Mouse (Mus musculus): ENCODE results near the gene Alms1. TPM values are rescaled to one million over a fixed set of nuclear protein-coding genes. Genes with fewer than 3 reads are reported as not detected.

The Alms1 gene
- polyA plus RNA-seq (2015; fragmentation: Nextera tagmentation; extraction: Ambion mirVana), result 1.5 and 1.9 TPM in 2 replicates

DNA sequence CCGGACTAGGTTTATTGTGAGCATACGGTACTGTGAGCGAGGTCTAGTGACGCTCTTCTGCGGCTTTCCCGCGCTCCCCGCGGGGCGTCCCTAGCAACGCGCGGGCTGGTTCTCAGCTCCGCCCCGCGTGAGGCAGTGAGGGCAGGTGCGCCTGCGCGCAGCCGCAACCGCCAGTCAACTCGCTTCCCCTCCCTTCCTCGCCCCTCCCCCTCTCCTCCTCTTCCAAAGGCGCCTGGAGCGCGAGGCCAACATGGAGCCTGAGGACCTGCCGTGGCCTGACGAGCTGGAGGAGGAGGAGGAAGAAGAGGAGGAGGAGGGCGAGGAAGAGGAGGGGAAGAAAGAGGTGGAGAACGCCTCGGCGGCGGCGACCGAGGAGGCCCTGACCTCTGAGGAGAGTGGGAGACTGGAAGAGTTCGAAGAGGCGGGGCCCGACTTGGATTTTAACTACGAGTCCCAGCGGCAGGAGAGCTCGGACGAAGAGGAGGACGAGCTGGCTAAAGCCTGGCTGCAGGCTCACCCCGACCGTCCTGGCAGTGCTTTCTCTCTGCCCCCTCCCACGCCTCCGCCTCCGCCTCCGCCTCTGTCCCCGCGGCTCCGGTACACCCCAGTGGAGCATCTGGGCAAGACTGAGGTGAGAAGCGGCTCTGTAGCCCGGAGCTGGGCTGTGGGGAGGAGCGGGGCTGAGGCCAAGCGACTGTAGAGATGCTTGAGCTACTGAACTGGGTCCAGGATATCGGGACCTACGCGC lies at the start of gene Alms1:
TSS of gene Alms1 (plus strand) at position 136 of the 748 bp plus-strand sequence.
- H3K4me2 ChIP-seq, result peak within 1 kb of the TSS; percentile 84
- WGBS (ENCODE audit: insufficient replicate concordance), result 0% methylated on average over 59 of the region's 59 CpGs
- H3K4me3 ChIP-seq (replicated peaks), result peak within 1 kb of the TSS; percentile 82

DNA sequence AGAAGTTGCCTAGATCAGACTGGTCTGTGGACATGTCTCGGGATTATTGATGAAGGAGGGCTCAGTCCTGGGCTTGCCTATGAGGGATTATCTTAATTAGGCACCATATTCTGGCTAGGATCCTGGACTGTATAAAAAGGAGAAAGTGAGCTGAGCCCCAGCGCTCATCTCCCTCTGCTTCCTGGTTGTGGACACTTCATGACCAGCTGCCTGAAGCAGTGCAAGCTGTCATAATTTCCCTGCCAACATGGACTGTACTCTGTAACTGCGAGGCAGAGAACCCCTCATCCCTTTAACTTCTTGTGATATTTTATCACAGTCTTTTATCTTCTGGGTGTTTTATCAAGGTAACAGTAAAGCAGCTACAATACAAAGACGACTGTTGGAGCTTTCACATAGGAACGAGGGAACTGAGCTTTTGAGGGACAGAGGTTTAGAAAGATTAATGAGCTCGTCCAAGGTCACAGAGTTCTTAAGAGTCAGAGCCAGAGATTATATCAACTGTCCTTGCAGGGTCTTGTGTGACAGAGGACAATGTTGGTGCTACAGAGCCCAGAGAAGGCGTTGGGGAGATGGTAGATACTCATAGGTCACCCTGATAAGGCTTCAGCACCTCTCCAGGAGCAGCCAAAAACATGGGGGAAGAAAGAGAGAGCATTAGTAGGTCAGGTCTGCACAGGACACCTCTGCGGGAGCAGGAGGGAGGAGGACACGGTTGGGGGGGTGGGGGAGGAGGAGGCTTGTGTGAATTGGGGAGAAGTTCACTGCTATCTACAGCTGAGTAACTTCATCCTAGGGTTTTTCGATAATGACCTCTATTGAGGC lies 43.8 kb upstream of the Alms1 start:
- ATAC-seq (ENCODE audit: insufficient read depth), result no peak
- Histone ChIP-seq H3K9me3 (replicated peaks) (no peaks in the 10 kb centered on the region), H3K9ac (no peak overlapping the region), H3K4me2 (no peak overlapping the region), H3K4me3 (replicated peaks) (no peak overlapping the region), H3K36me3 (replicated peaks) (no peaks in the 10 kb centered on the region), H3K27me3 (0 out of 2 replicates have a peak, but pooled peaks cover 6% of the 10 kb centered on the region), H3K27ac (replicated peaks) (no peak overlapping the region), H3K4me1 (replicated peaks) (no peaks in the 10 kb centered on the region)
- WGBS (ENCODE audit: insufficient replicate concordance), result 55% methylated on average over 10 of the region's 10 CpGs

More for the DNA sequence above, at the start of gene Alms1:
- Histone ChIP-seq H3K27ac (replicated peaks) (peak within 1 kb of the TSS; percentile 79), H3K4me1 (replicated peaks) (peaks cover 24% of the 10 kb centered on the region), H3K36me3 (replicated peaks) (no peaks in the 10 kb centered on the region), H3K9ac (peak within 1 kb of the TSS; percentile 81), H3K27me3 (peaks cover 12% of the 10 kb centered on the region; the same call in 1 of the 2 replicates), H3K9me3 (replicated peaks) (no peaks in the 10 kb centered on the region)
- ATAC-seq (ENCODE audit: insufficient read depth), result peak; percentile 92

DNA sequence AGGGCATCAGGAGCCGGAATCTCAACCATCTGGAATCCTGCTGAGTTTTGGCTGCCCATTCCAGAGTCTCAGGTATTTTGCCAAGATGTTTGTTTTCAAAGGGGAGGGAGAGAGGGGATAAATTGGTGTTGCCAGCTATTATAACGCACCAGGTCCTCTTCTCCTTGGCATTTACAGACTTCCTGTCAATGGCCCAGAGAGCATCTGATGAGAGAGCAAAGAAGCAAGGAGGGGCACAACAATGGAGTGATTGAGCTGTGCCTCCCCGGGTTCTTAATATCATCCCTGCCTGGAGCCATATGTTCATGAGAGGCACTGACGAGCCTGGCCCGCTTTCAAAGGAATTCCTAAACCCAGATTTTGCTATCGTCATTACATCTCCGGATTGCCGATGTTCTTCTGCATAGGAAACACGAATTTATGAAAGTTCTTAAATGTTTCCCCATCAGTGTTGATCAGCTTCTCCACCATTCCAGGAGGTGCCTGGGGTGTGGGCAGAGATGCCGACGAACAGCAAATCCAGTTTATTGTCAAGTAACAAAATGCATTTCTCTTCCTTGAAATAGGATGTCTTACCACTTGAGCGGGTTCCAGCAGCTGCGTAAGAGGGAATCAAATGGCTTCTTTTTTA lies 43.0 kb upstream of the Alms1 start:
- Histone ChIP-seq H3K4me1 (replicated peaks) (no peaks in the 10 kb centered on the region), H3K4me3 (replicated peaks) (no peak overlapping the region), H3K27ac (replicated peaks) (no peak overlapping the region), H3K36me3 (replicated peaks) (no peaks in the 10 kb centered on the region), H3K9ac (no peak overlapping the region), H3K27me3 (0 out of 2 replicates have a peak, but pooled peaks cover 6% of the 10 kb centered on the region), H3K9me3 (replicated peaks) (no peaks in the 10 kb centered on the region), H3K4me2 (no peak overlapping the region)
- no peak for ATAC-seq (ENCODE audit: insufficient read depth)
- 74% methylated on average over 13 of the region's 13 CpGs for WGBS (ENCODE audit: insufficient replicate concordance)

DNA sequence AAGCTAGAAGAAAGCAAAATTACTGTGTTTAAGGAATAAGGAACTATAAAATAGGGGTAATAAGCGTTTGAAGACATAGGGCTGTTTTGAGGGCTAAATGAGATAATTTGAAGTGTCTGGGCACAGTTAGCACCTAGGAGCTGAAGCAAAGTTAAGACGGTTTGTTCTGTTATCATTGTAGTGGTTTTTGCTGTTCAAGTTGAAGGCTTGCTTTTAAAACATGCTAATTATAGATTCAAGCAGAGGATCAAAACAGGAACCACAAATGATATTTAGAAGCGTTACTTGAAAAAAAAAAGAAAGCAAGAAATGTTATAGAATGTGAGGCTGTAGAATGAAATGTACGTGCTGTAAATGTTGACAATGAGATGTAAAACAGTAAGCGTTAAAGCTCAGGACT lies 39.7 kb upstream of the Alms1 start:
- 0 out of 2 replicates have a peak, but pooled peaks cover 6% of the 10 kb centered on the region for H3K27me3 ChIP-seq
- 57% methylated on average over 5 of the region's 5 CpGs for WGBS (ENCODE audit: insufficient replicate concordance)
- no peaks in the 10 kb centered on the region for H3K9me3 ChIP-seq (replicated peaks)
- no peaks in the 10 kb centered on the region for H3K4me1 ChIP-seq (replicated peaks)
- H3K27ac ChIP-seq (replicated peaks), result no peak overlapping the region
- no peak for ATAC-seq (ENCODE audit: insufficient read depth)
- no peak overlapping the region for H3K9ac ChIP-seq
- no peak overlapping the region for H3K4me3 ChIP-seq (replicated peaks)
- H3K36me3 ChIP-seq (replicated peaks), result no peaks in the 10 kb centered on the region
- no peak overlapping the region for H3K4me2 ChIP-seq

DNA sequence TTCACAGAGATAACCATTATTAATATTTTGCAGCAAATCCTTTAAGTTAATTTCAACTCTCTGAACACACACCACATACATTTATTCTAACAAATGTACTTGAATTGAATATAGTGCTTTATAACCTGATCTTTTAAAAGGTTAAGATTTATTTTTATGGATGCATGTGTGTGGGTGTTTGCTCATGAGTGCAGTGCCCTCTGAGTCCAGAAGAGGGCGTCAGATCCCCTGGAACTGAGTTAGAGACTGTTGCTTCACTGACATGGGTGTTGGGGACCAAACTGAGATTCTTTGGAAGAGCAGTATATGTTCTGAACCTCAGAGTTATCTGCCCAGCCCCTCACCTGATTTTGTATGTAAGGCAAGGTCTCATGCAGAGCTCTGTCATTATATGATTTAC lies 25.0 kb upstream of the Alms1 start:
- Histone ChIP-seq H3K4me2 (no peak overlapping the region), H3K9me3 (replicated peaks) (no peaks in the 10 kb centered on the region), H3K27ac (replicated peaks) (no peak overlapping the region), H3K4me3 (replicated peaks) (no peak overlapping the region), H3K4me1 (replicated peaks) (no peaks in the 10 kb centered on the region), H3K9ac (no peak overlapping the region), H3K27me3 (no peaks in the 10 kb centered on the region), H3K36me3 (replicated peaks) (no peaks in the 10 kb centered on the region)
- WGBS (ENCODE audit: insufficient replicate concordance), result 10% methylated on average over 1 of the region's 1 CpGs
- no peak for ATAC-seq (ENCODE audit: insufficient read depth)

DNA sequence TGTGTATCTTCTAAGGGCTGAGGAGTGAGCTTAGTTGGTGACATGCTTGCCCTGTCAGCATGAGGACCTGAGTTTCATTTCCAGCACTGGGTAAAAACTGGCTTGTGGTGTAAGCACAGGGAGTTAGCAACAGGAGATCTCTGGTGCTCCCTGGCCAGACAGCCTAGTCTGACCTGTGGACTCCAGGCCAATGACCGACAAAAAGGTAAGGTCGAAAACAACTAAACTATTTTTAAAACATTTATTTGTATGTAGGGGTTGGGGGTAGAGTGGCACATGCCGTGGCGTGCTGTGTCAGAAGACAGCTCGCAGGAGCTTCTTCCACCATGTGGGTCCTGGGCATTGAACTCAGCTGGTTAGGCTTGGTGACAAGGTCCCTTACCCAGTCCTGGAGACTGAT lies 14.5 kb upstream of the Alms1 start:
- Histone ChIP-seq H3K9ac (no peak overlapping the region), H3K27me3 (0 out of 2 replicates have a peak, but pooled peaks cover 5% of the 10 kb centered on the region), H3K4me3 (replicated peaks) (no peak overlapping the region), H3K4me1 (replicated peaks) (no peaks in the 10 kb centered on the region), H3K4me2 (no peak overlapping the region), H3K36me3 (replicated peaks) (no peaks in the 10 kb centered on the region), H3K27ac (replicated peaks) (no peak overlapping the region), H3K9me3 (replicated peaks) (no peaks in the 10 kb centered on the region)
- 70% methylated on average over 5 of the region's 5 CpGs for WGBS (ENCODE audit: insufficient replicate concordance)
- ATAC-seq (ENCODE audit: insufficient read depth), result no peak

DNA sequence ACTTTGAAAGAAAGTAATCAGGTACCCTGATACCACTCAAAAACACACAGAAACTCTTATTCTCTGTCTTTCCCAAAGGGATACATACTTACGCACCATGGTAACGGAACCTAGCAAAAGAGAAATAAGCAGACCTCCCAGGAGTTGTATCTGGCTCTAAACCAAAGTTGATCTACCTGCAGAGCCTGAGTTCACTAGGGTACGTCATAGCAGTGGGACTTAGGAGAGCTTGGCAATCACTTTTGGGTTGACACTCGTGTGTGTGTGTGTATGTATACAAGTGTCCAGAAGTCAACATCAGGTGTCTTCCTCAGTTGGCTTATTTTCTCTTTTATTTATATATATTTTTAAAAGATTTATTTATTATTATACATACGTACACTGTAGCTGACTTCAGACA lies 5.6 kb upstream of the Alms1 start:
- no peak overlapping the region for H3K4me2 ChIP-seq
- no peak for ATAC-seq (ENCODE audit: insufficient read depth)
- no peak overlapping the region for H3K9ac ChIP-seq
- 74% methylated on average over 5 of the region's 5 CpGs for WGBS (ENCODE audit: insufficient replicate concordance)
- H3K36me3 ChIP-seq (replicated peaks), result no peaks in the 10 kb centered on the region
- H3K4me3 ChIP-seq (replicated peaks), result no peak overlapping the region
- H3K27me3 ChIP-seq, result peaks cover 12% of the 10 kb centered on the region; the same call in 1 of the 2 replicates
- no peak overlapping the region for H3K27ac ChIP-seq (replicated peaks)
- H3K4me1 ChIP-seq (replicated peaks), result no peaks in the 10 kb centered on the region
- H3K9me3 ChIP-seq (replicated peaks), result no peaks in the 10 kb centered on the region

DNA sequence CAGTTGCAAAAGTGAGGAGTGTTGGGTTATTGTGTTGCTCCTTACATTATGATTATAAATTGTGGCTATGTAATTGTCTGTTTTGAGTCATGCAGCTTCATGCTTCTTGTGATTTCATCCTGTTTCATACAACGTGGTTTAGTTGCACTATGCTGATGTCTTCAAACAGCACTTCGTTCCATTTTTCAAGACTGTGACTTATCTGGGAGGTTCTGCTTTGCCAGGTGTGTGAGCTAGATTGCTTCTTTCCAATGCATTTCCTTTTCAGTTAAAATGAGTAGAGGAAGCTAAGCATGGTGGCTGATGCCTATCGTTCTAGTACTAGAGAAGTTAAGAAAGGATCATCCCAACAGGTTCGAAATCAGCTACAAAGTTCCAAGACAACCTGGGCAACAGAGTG lies 2.7 kb upstream of the Alms1 start:
- no peak overlapping the region for H3K27ac ChIP-seq (replicated peaks)
- ATAC-seq (ENCODE audit: insufficient read depth), result no peak
- H3K36me3 ChIP-seq (replicated peaks), result no peaks in the 10 kb centered on the region
- peaks cover 20% of the 10 kb centered on the region for H3K4me1 ChIP-seq (replicated peaks)
- H3K9ac ChIP-seq, result no peak overlapping the region
- H3K4me2 ChIP-seq, result no peak overlapping the region
- peaks cover 12% of the 10 kb centered on the region; the same call in 1 of the 2 replicates for H3K27me3 ChIP-seq
- 56% methylated on average over 4 of the region's 4 CpGs for WGBS (ENCODE audit: insufficient replicate concordance)
- H3K9me3 ChIP-seq (replicated peaks), result no peaks in the 10 kb centered on the region
- H3K4me3 ChIP-seq (replicated peaks), result no peak overlapping the region

DNA sequence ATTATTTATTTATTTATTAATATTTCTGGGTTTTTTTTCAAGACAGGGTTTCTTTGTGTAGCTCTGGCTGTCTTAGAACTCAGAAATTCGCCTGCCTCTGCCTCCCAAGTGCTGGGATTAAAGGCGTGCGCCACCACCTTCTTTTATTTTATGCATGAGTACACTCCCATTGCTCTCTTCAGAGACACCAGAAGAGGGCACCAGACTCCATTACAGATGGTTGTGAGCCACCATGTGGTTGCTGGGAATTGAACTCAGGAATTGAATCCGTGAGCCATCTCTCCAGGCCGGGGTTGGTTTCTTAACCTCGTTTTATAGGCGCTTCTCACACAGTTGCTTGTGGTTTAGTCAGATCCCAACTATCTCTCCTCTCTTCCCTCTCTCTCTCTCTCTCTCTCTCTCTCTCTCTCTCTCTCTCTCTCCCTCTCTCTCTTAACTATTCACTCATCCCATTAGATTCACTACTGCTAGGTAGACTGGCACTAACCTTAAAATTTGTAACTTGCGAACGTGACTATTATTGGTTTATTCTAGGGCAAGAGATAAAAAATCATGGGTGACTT lies 445 bp upstream of the Alms1 start:
- Histone ChIP-seq H3K4me1 (replicated peaks) (peaks cover 24% of the 10 kb centered on the region), H3K4me2 (peak overlapping the region; percentile 84), H3K4me3 (replicated peaks) (peak overlapping the region; percentile 82), H3K27ac (replicated peaks) (no peak overlapping the region), H3K36me3 (replicated peaks) (no peaks in the 10 kb centered on the region), H3K27me3 (peaks cover 12% of the 10 kb centered on the region; the same call in 1 of the 2 replicates), H3K9ac (peak overlapping the region; percentile 21; the same call in 1 of the 2 replicates), H3K9me3 (replicated peaks) (no peaks in the 10 kb centered on the region)
- 37% methylated on average over 9 of the region's 9 CpGs for WGBS (ENCODE audit: insufficient replicate concordance)
- ATAC-seq (ENCODE audit: insufficient read depth), result peak; percentile 4; the same call in 1 of the 2 replicates

DNA sequence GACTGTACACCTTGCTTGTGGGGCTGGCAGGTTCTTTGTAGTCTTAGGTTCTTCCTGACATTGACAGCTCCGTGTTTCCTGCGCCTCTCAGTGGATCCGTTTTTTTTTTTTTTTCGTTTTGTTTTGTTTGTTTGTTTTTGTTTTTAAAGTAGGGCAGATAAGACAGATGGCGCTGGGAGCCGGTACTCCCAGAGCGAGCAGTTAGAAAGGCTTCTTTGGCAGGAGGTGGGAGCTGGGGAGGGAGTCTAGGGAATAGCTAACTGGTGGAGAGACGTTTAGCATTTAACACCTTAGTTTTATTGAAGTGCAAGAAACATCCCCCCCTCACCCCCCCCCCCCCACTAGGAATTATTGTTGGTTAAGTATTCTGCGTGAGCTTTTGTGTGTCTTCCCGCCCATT lies 833 bp downstream of the Alms1 start:
- Histone ChIP-seq H3K27ac (replicated peaks) (peak overlapping the region; percentile 79), H3K4me2 (peak overlapping the region; percentile 84), H3K9ac (peak overlapping the region; percentile 81), H3K9me3 (replicated peaks) (no peaks in the 10 kb centered on the region), H3K4me1 (replicated peaks) (peaks cover 24% of the 10 kb centered on the region), H3K4me3 (replicated peaks) (peak overlapping the region; percentile 82), H3K36me3 (replicated peaks) (no peaks in the 10 kb centered on the region), H3K27me3 (peaks cover 12% of the 10 kb centered on the region; the same call in 1 of the 2 replicates)
- ATAC-seq (ENCODE audit: insufficient read depth), result no peak
- WGBS (ENCODE audit: insufficient replicate concordance), result under 1% methylated on average over 10 of the region's 10 CpGs
